In genomic region chr15:103314181-103314580, GRCm38 (mm10) we compare ENCODE assay signal across 8 mouse cellular contexts. TPM values are rescaled to one million over a fixed set of nuclear protein-coding genes. Genes with fewer than 3 reads are reported as not detected.
DNase-seq lines count a peak whose midpoint lies in the region; ATAC-seq and TF ChIP-seq lines count a peak whose summit lies in the region.

No protein-coding gene starts in this region.

- ATAC-seq in heart, postnatal 0 days (ENCODE audit: insufficient read depth, low read depth), result no peak
- no peak for ATAC-seq in liver, embryonic 13.5 days (ENCODE audit: low read depth)

- peak; percentile 94 for DNase-seq in heart, adult 11 months
- DNase-seq in heart, adult 9 months (ENCODE audit: low spot score in 2 of 2), result no peak
- no peak for DNase-seq in heart, postnatal 0 days (ENCODE audit: low spot score)
- no peak for DNase-seq in liver, embryonic 13.5 days
- DNase-seq in right cerebral cortex, adult 2 months (ENCODE audit: low spot score in 2 of 2), result no peak
- no peak for DNase-seq in right cerebral cortex, postnatal 14 days
- DNase-seq in frontal cortex, postnatal 25 days (ENCODE audit: low spot score in 2 of 2), result no peak

- peaks cover under 1% of the 10 kb centered on the region for H3K4me1 ChIP-seq in ES-Bruce4 (ENCODE audit: control insufficient read depth, insufficient read depth, low read length)
- H3K4me1 ChIP-seq in heart, postnatal 0 days (ENCODE audit: control insufficient read depth, insufficient read depth), result peaks cover 20% of the 10 kb centered on the region
- H3K4me1 ChIP-seq in liver, embryonic 13.5 days (replicated peaks), result peaks cover 50% of the 10 kb centered on the region

- peak overlapping the region; percentile 50 for H3K9ac ChIP-seq in ES-Bruce4 (ENCODE audit: low read depth, poor library complexity, severe bottlenecking)
- H3K9ac ChIP-seq in heart, postnatal 0 days (replicated peaks; ENCODE audit: low read depth, low read length), result no peak overlapping the region
- no peak overlapping the region for H3K9ac ChIP-seq in liver, embryonic 13.5 days

- TF ChIP-seq CTCF in ES-Bruce4 (IDR thresholded peaks at IDR 0.05; ENCODE audit: low read depth, low read length), result no peak
- no peak for TF ChIP-seq CTCF in heart, postnatal 0 days (IDR thresholded peaks at IDR 0.05; ENCODE audit: low read depth)

- TF ChIP-seq POLR2A in ES-Bruce4 (IDR thresholded peaks at IDR 0.05; ENCODE audit: insufficient read depth, low read length), result no peak

- peak overlapping the region; percentile 78 for H3K4me2 ChIP-seq in heart, postnatal 0 days (ENCODE audit: low read depth, low read length)
- peak overlapping the region; percentile 34 for H3K4me2 ChIP-seq in liver, embryonic 13.5 days

- H3K36me3 ChIP-seq in ES-Bruce4 (ENCODE audit: control insufficient read depth, insufficient read depth, low read length, poor library complexity, severe bottlenecking), result peaks cover 15% of the 10 kb centered on the region
- no peaks in the 10 kb centered on the region for H3K36me3 ChIP-seq in heart, postnatal 0 days (replicated peaks; ENCODE audit: control insufficient read depth, insufficient read depth, low read length)
- peaks cover 25% of the 10 kb centered on the region; the same call in 1 of the 2 replicates for H3K36me3 ChIP-seq in liver, embryonic 13.5 days

- H3K27ac ChIP-seq in ES-Bruce4 (ENCODE audit: insufficient read depth, low read length), result no peak overlapping the region
- H3K27ac ChIP-seq in heart, postnatal 0 days (ENCODE audit: low read depth), result no peak overlapping the region
- no peak overlapping the region for H3K27ac ChIP-seq in liver, embryonic 13.5 days

- TF ChIP-seq EP300 in ES-Bruce4 (IDR thresholded peaks at IDR 0.05; ENCODE audit: insufficient read depth, low read depth, low read length), result no peak
- no peak for TF ChIP-seq EP300 in heart, postnatal 0 days (IDR thresholded peaks at IDR 0.05; ENCODE audit: low read depth)

- 34% methylated on average over 22 of the region's 22 CpGs for WGBS in heart, postnatal 0 days
- WGBS in liver, embryonic 13.5 days (ENCODE audit: insufficient replicate concordance), result 74% methylated on average over 22 of the region's 22 CpGs

- H3K4me3 ChIP-seq in ES-Bruce4 (ENCODE audit: low read depth, low read length), result peak overlapping the region; percentile 24; the same call in 1 of the 2 replicates
- H3K4me3 ChIP-seq in heart, postnatal 0 days (ENCODE audit: low read depth, low read length), result peak overlapping the region; percentile 38
- no peak overlapping the region for H3K4me3 ChIP-seq in liver, embryonic 13.5 days (replicated peaks)

- H3K9me3 ChIP-seq in ES-Bruce4 (replicated peaks; ENCODE audit: control insufficient read depth, insufficient read depth, low read length, poor library complexity, severe bottlenecking), result no peaks in the 10 kb centered on the region
- H3K9me3 ChIP-seq in heart, postnatal 0 days (replicated peaks; ENCODE audit: control insufficient read depth, low read length), result no peaks in the 10 kb centered on the region
- H3K9me3 ChIP-seq in liver, embryonic 13.5 days (replicated peaks), result no peaks in the 10 kb centered on the region

- H3K27me3 ChIP-seq in ES-Bruce4 (ENCODE audit: control insufficient read depth, insufficient read depth, low read length, poor library complexity, severe bottlenecking), result no peaks in the 10 kb centered on the region
- H3K27me3 ChIP-seq in heart, postnatal 0 days (ENCODE audit: control insufficient read depth, insufficient read depth, low read length), result 0 out of 2 replicates have a peak, but pooled peaks cover 5% of the 10 kb centered on the region
- H3K27me3 ChIP-seq in liver, embryonic 13.5 days, result peaks cover 8% of the 10 kb centered on the region

RNA-seq across cellular contexts. Expression of gene Gpr84, which starts 3.8 kb away (rescaled TPM):
- not detected in 2 replicates for polyA plus RNA-seq in ES-Bruce4 (2011; ENCODE audit: insufficient read depth, insufficient read length, low read depth, missing spikeins)
- total RNA-seq in heart, postnatal 0 days (2014; rRNA removed; ENCODE audit: low replicate concordance), result not detected in 2 replicates
- 0.10 TPM in 1 of 2 replicates, not detected in the other for polyA plus RNA-seq in heart, postnatal 0 days (2015; fragmentation: Nextera tagmentation; extraction: Ambion mirVana)
- 0.28 and 0.29 TPM in 2 replicates for polyA plus RNA-seq in liver, embryonic 13.5 days (2015; fragmentation: Nextera tagmentation; extraction: Ambion mirVana)

RNA-seq across cellular contexts. Expression of gene Zfp385a, which starts 25.7 kb away (rescaled TPM):
- polyA plus RNA-seq in ES-Bruce4 (2011; ENCODE audit: insufficient read depth, insufficient read length, low read depth, missing spikeins), result 26.8 and 29.6 TPM in 2 replicates
- total RNA-seq in heart, postnatal 0 days (2014; rRNA removed; ENCODE audit: low replicate concordance), result 5.4 and 7.9 TPM in 2 replicates
- 4.5 and 5.5 TPM in 2 replicates for polyA plus RNA-seq in heart, postnatal 0 days (2015; fragmentation: Nextera tagmentation; extraction: Ambion mirVana)
- polyA plus RNA-seq in liver, embryonic 13.5 days (2015; fragmentation: Nextera tagmentation; extraction: Ambion mirVana), result 4.6 and 5.9 TPM in 2 replicates

RNA-seq across cellular contexts. Expression of gene Copz1, which starts 41.7 kb away (rescaled TPM):
- polyA plus RNA-seq in ES-Bruce4 (2011; ENCODE audit: insufficient read depth, insufficient read length, low read depth, missing spikeins), result 140 and 145 TPM in 2 replicates
- total RNA-seq in heart, postnatal 0 days (2014; rRNA removed; ENCODE audit: low replicate concordance), result 109 and 117 TPM in 2 replicates
- polyA plus RNA-seq in heart, postnatal 0 days (2015; fragmentation: Nextera tagmentation; extraction: Ambion mirVana), result 124 TPM in 2 replicates
- polyA plus RNA-seq in liver, embryonic 13.5 days (2015; fragmentation: Nextera tagmentation; extraction: Ambion mirVana), result 213 and 240 TPM in 2 replicates

RNA-seq across cellular contexts. Expression of gene Itga5, which starts 52.4 kb away (rescaled TPM):
- 35.6 and 39.5 TPM in 2 replicates for polyA plus RNA-seq in ES-Bruce4 (2011; ENCODE audit: insufficient read depth, insufficient read length, low read depth, missing spikeins)
- 83.3 and 85.4 TPM in 2 replicates for total RNA-seq in heart, postnatal 0 days (2014; rRNA removed; ENCODE audit: low replicate concordance)
- 44.3 and 47.5 TPM in 2 replicates for polyA plus RNA-seq in heart, postnatal 0 days (2015; fragmentation: Nextera tagmentation; extraction: Ambion mirVana)
- polyA plus RNA-seq in liver, embryonic 13.5 days (2015; fragmentation: Nextera tagmentation; extraction: Ambion mirVana), result 12.9 and 15.8 TPM in 2 replicates

RNA-seq across cellular contexts. Expression of gene Nfe2, which starts 56.0 kb away (rescaled TPM):
- polyA plus RNA-seq in ES-Bruce4 (2011; ENCODE audit: insufficient read depth, insufficient read length, low read depth, missing spikeins), result not detected in 2 replicates
- 1.9 and 2.5 TPM in 2 replicates for total RNA-seq in heart, postnatal 0 days (2014; rRNA removed; ENCODE audit: low replicate concordance)
- 0.93 and 1.2 TPM in 2 replicates for polyA plus RNA-seq in heart, postnatal 0 days (2015; fragmentation: Nextera tagmentation; extraction: Ambion mirVana)
- polyA plus RNA-seq in liver, embryonic 13.5 days (2015; fragmentation: Nextera tagmentation; extraction: Ambion mirVana), result 171 and 185 TPM in 2 replicates
